Mouse (Mus musculus) R1 (cell line): ENCODE data around the gene R3hdm4.
A peak's percentile ranks its signal among the peaks of the same experiment; 100 is the strongest.

Experiments
- DNase-seq: peaks from one replicate; pipeline ENCODE4 v3.0.0-alpha.2; 2018; ENCODE audit warnings: low read depth, low spot score

Gene R3hdm4

GRCm38 (mm10) chr10:79942988-79943387 lies 22.0 kb upstream of the R3hdm4 start:
- DNase-seq, result no peak

GRCm38 (mm10) chr10:79940749-79941148 lies 19.7 kb upstream of the R3hdm4 start:
- DNase-seq, result no peak

- no peak for DNase-seq
Observed at GRCm38 (mm10) chr10:79937775-79938526, 16.9 kb upstream of the R3hdm4 start.

- DNase-seq, result no peak
Observed at GRCm38 (mm10) chr10:79936911-79937441, 16.0 kb upstream of the R3hdm4 start.

- no peak for DNase-seq
Observed at GRCm38 (mm10) chr10:79936284-79936910, 15.4 kb upstream of the R3hdm4 start.

GRCm38 (mm10) chr10:79934794-79935569 lies 14.0 kb upstream of the R3hdm4 start:
- no peak for DNase-seq

GRCm38 (mm10) chr10:79934272-79934721 lies 13.3 kb upstream of the R3hdm4 start:
- DNase-seq, result no peak

GRCm38 (mm10) chr10:79933861-79934260 lies 12.9 kb upstream of the R3hdm4 start:
- DNase-seq, result no peak

GRCm38 (mm10) chr10:79933145-79933679 lies 12.2 kb upstream of the R3hdm4 start:
- no peak for DNase-seq

GRCm38 (mm10) chr10:79932736-79933135 lies 11.7 kb upstream of the R3hdm4 start:
- DNase-seq, result no peak

- no peak for DNase-seq
Observed at GRCm38 (mm10) chr10:79931797-79932196, 10.8 kb upstream of the R3hdm4 start.

- DNase-seq, result no peak
Observed at GRCm38 (mm10) chr10:79930826-79931186, 9.8 kb upstream of the R3hdm4 start.

GRCm38 (mm10) chr10:79929967-79930825 lies 9.2 kb upstream of the R3hdm4 start:
- DNase-seq, result no peak

GRCm38 (mm10) chr10:79928907-79929701 lies 8.1 kb upstream of the R3hdm4 start:
- DNase-seq, result no peak

GRCm38 (mm10) chr10:79928030-79928694 lies 7.2 kb upstream of the R3hdm4 start:
- no peak for DNase-seq

- DNase-seq, result peak; percentile 55
Observed at GRCm38 (mm10) chr10:79927324-79928029, 6.5 kb upstream of the R3hdm4 start.

GRCm38 (mm10) chr10:79926491-79927323 lies 5.7 kb upstream of the R3hdm4 start, which contains the start of gene Arid3a:
TSS of gene Arid3a (plus strand) at chr10:79927043.
- peak; percentile 96 for DNase-seq
